17 mouse cellular contexts compared by ENCODE assay signal in the genomic region with DNA sequence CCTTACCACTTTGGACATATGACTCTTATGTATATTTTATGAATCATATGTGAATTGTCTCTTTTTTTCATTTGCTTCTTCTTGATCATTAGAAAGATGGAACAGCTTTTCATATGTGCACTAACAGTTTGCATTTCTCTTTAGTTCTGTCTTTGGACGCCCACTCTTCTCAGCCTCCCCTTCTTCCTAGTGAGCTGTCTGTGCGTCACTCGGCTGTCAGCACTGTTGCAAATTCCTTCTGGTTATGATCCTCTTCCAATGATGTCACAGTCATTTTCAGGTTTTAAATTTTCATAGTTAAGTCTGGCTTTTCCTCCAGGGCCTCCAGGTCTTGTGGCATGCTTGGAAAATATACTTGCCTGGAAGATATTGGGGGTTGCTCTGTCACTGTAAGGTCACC.
"Had no signal": no experiment of that assay in that cellular context is flagged by ENCODE, and none has a peak within 500 bp of the region (broad histone marks: within the 10 kb centered on the region; RNA-seq: fewer than 3 reads in every experiment).

No protein-coding gene starts in this region.

- DNase-seq: lung, adult 18-20 months; lung, embryonic 14.5 days; lung, postnatal 10 days; lung, postnatal 4 days; midbrain, embryonic 14.5 days; retina, postnatal 1 day; right cerebral cortex, postnatal 25 days; spleen, adult 18-20 months; thymus, adult 2 months; thymus, postnatal 25 days; thymus, postnatal 4 days had no signal

- H3K27me3 ChIP-seq: midbrain, embryonic 12.5 days; neural tube, embryonic 13.5 days; neural tube, embryonic 15.5 days had no signal

- H3K4me1 ChIP-seq: midbrain, embryonic 10.5 days; midbrain, embryonic 12.5 days; neural tube, embryonic 13.5 days; neural tube, embryonic 15.5 days had no signal

- H3K9me3 ChIP-seq: midbrain, embryonic 10.5 days; midbrain, embryonic 12.5 days; neural tube, embryonic 13.5 days; neural tube, embryonic 15.5 days had no signal

- H3K4me3 ChIP-seq: midbrain, embryonic 10.5 days; midbrain, embryonic 12.5 days; myocyte; neural tube, embryonic 13.5 days; neural tube, embryonic 15.5 days had no signal

- H3K27ac ChIP-seq: liver, embryonic 14.5 days; midbrain, embryonic 10.5 days; midbrain, embryonic 12.5 days; neural tube, embryonic 13.5 days; neural tube, embryonic 15.5 days had no signal
